Mouse (Mus musculus): ENCODE data around the gene Pacsin3. TPM values are rescaled to one million over a fixed set of nuclear protein-coding genes. Genes with fewer than 3 reads are reported as not detected.

Gene Pacsin3
- polyA plus RNA-seq, 2 experiments: 43.2 to 73.8 TPM

GRCm38 (mm10) chr2:91281366-91281765, 25.6 kb downstream of the Pacsin3 start:
- DNase-seq (ENCODE audit: low spot score): no peak

DNA sequence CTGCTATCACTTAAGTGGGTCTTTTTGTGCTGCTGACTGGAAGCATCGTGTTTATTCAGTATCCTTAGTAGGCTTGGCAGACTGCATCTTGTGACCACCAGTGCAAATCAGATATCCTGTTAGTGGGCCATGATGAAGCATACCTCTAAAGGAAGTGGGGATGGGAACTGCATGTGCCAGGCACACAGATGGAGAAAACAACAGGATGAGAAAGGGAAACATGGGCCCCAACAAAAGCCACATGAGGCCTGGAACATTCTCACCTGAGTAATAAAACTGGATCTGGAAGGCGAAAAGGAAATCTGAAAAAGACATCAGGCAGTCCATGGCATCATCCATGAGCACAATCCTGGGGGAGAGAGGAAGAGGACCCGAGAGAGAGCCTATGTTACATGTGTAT, 28.2 kb downstream of the Pacsin3 start:
- Histone ChIP-seq H3K4me3 (replicated peaks; ENCODE audit: low read length) (no peak overlapping the region), H3K27ac (replicated peaks; ENCODE audit: low read depth, low read length) (peak overlapping the region; percentile 48; the same call in 1 of the 2 replicates), H3K9ac (ENCODE audit: low read depth, low read length, severe bottlenecking) (no peak overlapping the region), H3K9me3 (ENCODE audit: control insufficient read depth, low read length) (no peaks in the 10 kb centered on the region), H3K36me3 (ENCODE audit: control insufficient read depth, insufficient read depth, low read length) (no peaks in the 10 kb centered on the region), H3K4me2 (replicated peaks; ENCODE audit: low read depth, low read length, severe bottlenecking) (no peak overlapping the region), H3K27me3 (ENCODE audit: control insufficient read depth, insufficient read depth, low read length) (no peaks in the 10 kb centered on the region), H3K4me1 (ENCODE audit: control insufficient read depth, insufficient read depth, low read length) (peaks cover 9% of the 10 kb centered on the region)
- TF ChIP-seq POLR2A (IDR thresholded peaks at IDR 0.05; ENCODE audit: borderline replicate concordance, extremely low read depth, insufficient read depth, insufficient read length): no peak
- no peak for ATAC-seq (ENCODE audit: low FRiP score, low read depth)
- WGBS: 67% methylated on average over 3 of the region's 3 CpGs
- DNase-seq (ENCODE audit: low spot score): no peak

More at GRCm38 (mm10) chr2:91281366-91281765, 25.6 kb downstream of the Pacsin3 start:
- Histone ChIP-seq H3K4me2 (replicated peaks; ENCODE audit: low read depth, low read length, severe bottlenecking) (no peak overlapping the region), H3K4me3 (replicated peaks; ENCODE audit: low read length) (no peak overlapping the region), H3K4me1 (ENCODE audit: control insufficient read depth, insufficient read depth, low read length) (peaks cover 9% of the 10 kb centered on the region), H3K27ac (replicated peaks; ENCODE audit: low read depth, low read length) (no peak overlapping the region), H3K27me3 (ENCODE audit: control insufficient read depth, insufficient read depth, low read length) (no peaks in the 10 kb centered on the region), H3K9ac (ENCODE audit: low read depth, low read length, severe bottlenecking) (no peak overlapping the region), H3K36me3 (ENCODE audit: control insufficient read depth, insufficient read depth, low read length) (peaks cover 13% of the 10 kb centered on the region), H3K9me3 (ENCODE audit: control insufficient read depth, low read length) (no peaks in the 10 kb centered on the region)
- no peak for TF ChIP-seq POLR2A (IDR thresholded peaks at IDR 0.05; ENCODE audit: borderline replicate concordance, extremely low read depth, insufficient read depth, insufficient read length)
- 51% methylated on average over 5 of the region's 5 CpGs for WGBS
- no peak for ATAC-seq (ENCODE audit: low FRiP score, low read depth)

- H3K27ac ChIP-seq (replicated peaks; ENCODE audit: low read depth, low read length): peak overlapping the region; percentile 48
- no peaks in the 10 kb centered on the region for H3K36me3 ChIP-seq (ENCODE audit: control insufficient read depth, insufficient read depth, low read length)
- no peak for TF ChIP-seq POLR2A (IDR thresholded peaks at IDR 0.05; ENCODE audit: borderline replicate concordance, extremely low read depth, insufficient read depth, insufficient read length)
- WGBS: 47% methylated on average over 13 of the region's 13 CpGs
- H3K27me3 ChIP-seq (ENCODE audit: control insufficient read depth, insufficient read depth, low read length): no peaks in the 10 kb centered on the region
- no peak for ATAC-seq (ENCODE audit: low FRiP score, low read depth)
- no peaks in the 10 kb centered on the region for H3K9me3 ChIP-seq (ENCODE audit: control insufficient read depth, low read length)
- H3K4me1 ChIP-seq (ENCODE audit: control insufficient read depth, insufficient read depth, low read length): peaks cover 9% of the 10 kb centered on the region
- no peak overlapping the region for H3K4me2 ChIP-seq (replicated peaks; ENCODE audit: low read depth, low read length, severe bottlenecking)
- no peak overlapping the region for H3K4me3 ChIP-seq (replicated peaks; ENCODE audit: low read length)
- H3K9ac ChIP-seq (ENCODE audit: low read depth, low read length, severe bottlenecking): peak overlapping the region; percentile 32; the same call in 1 of the 2 replicates
- peak; percentile 57 for DNase-seq (ENCODE audit: low spot score)
Measured at GRCm38 (mm10) chr2:91284375-91285199, 28.8 kb downstream of the Pacsin3 start.

GRCm38 (mm10) chr2:91285885-91286505, 30.2 kb downstream of the Pacsin3 start:
- H3K4me3 ChIP-seq (replicated peaks; ENCODE audit: low read length): no peak overlapping the region
- no peak overlapping the region for H3K27ac ChIP-seq (replicated peaks; ENCODE audit: low read depth, low read length)
- no peak overlapping the region for H3K4me2 ChIP-seq (replicated peaks; ENCODE audit: low read depth, low read length, severe bottlenecking)
- H3K9me3 ChIP-seq (ENCODE audit: control insufficient read depth, low read length): no peaks in the 10 kb centered on the region
- peak; percentile 86 for DNase-seq (ENCODE audit: low spot score)
- no peaks in the 10 kb centered on the region for H3K27me3 ChIP-seq (ENCODE audit: control insufficient read depth, insufficient read depth, low read length)
- peaks cover 11% of the 10 kb centered on the region for H3K4me1 ChIP-seq (ENCODE audit: control insufficient read depth, insufficient read depth, low read length)
- H3K36me3 ChIP-seq (ENCODE audit: control insufficient read depth, insufficient read depth, low read length): no peaks in the 10 kb centered on the region
- peak; percentile 50; the same call in 1 of the 2 replicates for ATAC-seq (ENCODE audit: low FRiP score, low read depth)
- TF ChIP-seq POLR2A (IDR thresholded peaks at IDR 0.05; ENCODE audit: borderline replicate concordance, extremely low read depth, insufficient read depth, insufficient read length): no peak
- WGBS: 14% methylated on average over 7 of the region's 7 CpGs
- H3K9ac ChIP-seq (ENCODE audit: low read depth, low read length, severe bottlenecking): no peak overlapping the region

- Histone ChIP-seq H3K27me3 (ENCODE audit: control insufficient read depth, insufficient read depth, low read length) (no peaks in the 10 kb centered on the region), H3K36me3 (ENCODE audit: control insufficient read depth, insufficient read depth, low read length) (no peaks in the 10 kb centered on the region), H3K9me3 (ENCODE audit: control insufficient read depth, low read length) (no peaks in the 10 kb centered on the region), H3K4me1 (ENCODE audit: control insufficient read depth, insufficient read depth, low read length) (peaks cover 20% of the 10 kb centered on the region), H3K4me2 (replicated peaks; ENCODE audit: low read depth, low read length, severe bottlenecking) (no peak overlapping the region), H3K27ac (replicated peaks; ENCODE audit: low read depth, low read length) (no peak overlapping the region), H3K4me3 (replicated peaks; ENCODE audit: low read length) (no peak overlapping the region), H3K9ac (ENCODE audit: low read depth, low read length, severe bottlenecking) (no peak overlapping the region)
- WGBS: 67% methylated on average over 6 of the region's 6 CpGs
- no peak for ATAC-seq (ENCODE audit: low FRiP score, low read depth)
- no peak for TF ChIP-seq POLR2A (IDR thresholded peaks at IDR 0.05; ENCODE audit: borderline replicate concordance, extremely low read depth, insufficient read depth, insufficient read length)
- no peak for DNase-seq (ENCODE audit: low spot score)
Measured at GRCm38 (mm10) chr2:91287563-91287962, 31.8 kb downstream of the Pacsin3 start.

All from limb, embryonic 14.5 days (tissue).